Mouse (Mus musculus): ENCODE results near the gene Galnt7. TPM values are rescaled to one million over a fixed set of nuclear protein-coding genes. Genes with fewer than 3 reads are reported as not detected.

Galnt7 gene
- polyA plus RNA-seq, 1 experiment from 2014 or later = 15.7 TPM

GRCm38 (mm10) chr8:57651357-57651688 lies 1.5 kb downstream of the Galnt7 start:
- Histone ChIP-seq H3K4me3 (peak overlapping the region; percentile 89), H3K4me1 (peaks cover 37% of the 10 kb centered on the region), H3K9me3 (no peaks in the 10 kb centered on the region), H3K27ac (peak overlapping the region; percentile 97), H3K4me2 (peak overlapping the region; percentile 85), H3K36me3 (no peaks in the 10 kb centered on the region), H3K27me3 (no peaks in the 10 kb centered on the region), H3K9ac (peak overlapping the region; percentile 98)
- ATAC-seq (ENCODE audit: insufficient number of reproducible peaks, insufficient read depth, low FRiP score, low TSS enrichment, low read depth) = no peak
- under 1% methylated on average over 8 of the region's 8 CpGs for WGBS

GRCm38 (mm10) chr8:57650216-57650615 lies 2.6 kb downstream of the Galnt7 start:
- Histone ChIP-seq H3K4me3 (no peak overlapping the region), H3K36me3 (no peaks in the 10 kb centered on the region), H3K9ac (no peak overlapping the region), H3K27me3 (no peaks in the 10 kb centered on the region), H3K9me3 (no peaks in the 10 kb centered on the region), H3K4me1 (peaks cover 37% of the 10 kb centered on the region), H3K27ac (no peak overlapping the region), H3K4me2 (no peak overlapping the region)
- ATAC-seq (ENCODE audit: insufficient number of reproducible peaks, insufficient read depth, low FRiP score, low TSS enrichment, low read depth) = no peak
- WGBS = 76% methylated on average over 6 of the region's 6 CpGs

GRCm38 (mm10) chr8:57647566-57647965 lies 5.3 kb downstream of the Galnt7 start:
- no peaks in the 10 kb centered on the region for H3K27me3 ChIP-seq
- H3K36me3 ChIP-seq = 0 out of 2 replicates have a peak, but pooled peaks cover 6% of the 10 kb centered on the region
- H3K9ac ChIP-seq = no peak overlapping the region
- WGBS = 68% methylated on average over 3 of the region's 3 CpGs
- no peak for ATAC-seq (ENCODE audit: insufficient number of reproducible peaks, insufficient read depth, low FRiP score, low TSS enrichment, low read depth)
- H3K9me3 ChIP-seq = no peaks in the 10 kb centered on the region
- no peak overlapping the region for H3K4me2 ChIP-seq
- peaks cover 24% of the 10 kb centered on the region for H3K4me1 ChIP-seq
- H3K27ac ChIP-seq = peak overlapping the region; percentile 28; the same call in 1 of the 2 replicates
- H3K4me3 ChIP-seq = no peak overlapping the region

- H3K27me3 ChIP-seq = no peaks in the 10 kb centered on the region
- H3K9ac ChIP-seq = no peak overlapping the region
- H3K4me3 ChIP-seq = no peak overlapping the region
- no peaks in the 10 kb centered on the region for H3K9me3 ChIP-seq
- peaks cover 23% of the 10 kb centered on the region for H3K4me1 ChIP-seq
- H3K4me2 ChIP-seq = no peak overlapping the region
- ATAC-seq (ENCODE audit: insufficient number of reproducible peaks, insufficient read depth, low FRiP score, low TSS enrichment, low read depth) = no peak
- WGBS = 80% methylated on average over 6 of the region's 6 CpGs
- no peak overlapping the region for H3K27ac ChIP-seq
- H3K36me3 ChIP-seq = 0 out of 2 replicates have a peak, but pooled peaks cover 6% of the 10 kb centered on the region
These were observed 8.6 kb downstream of the Galnt7 start for GRCm38 (mm10) chr8:57644281-57644680.

GRCm38 (mm10) chr8:57642722-57643121 lies 10.1 kb downstream of the Galnt7 start:
- ATAC-seq (ENCODE audit: insufficient number of reproducible peaks, insufficient read depth, low FRiP score, low TSS enrichment, low read depth) = no peak
- no peaks in the 10 kb centered on the region for H3K9me3 ChIP-seq
- no peak overlapping the region for H3K9ac ChIP-seq
- H3K36me3 ChIP-seq = 0 out of 2 replicates have a peak, but pooled peaks cover 6% of the 10 kb centered on the region
- no peak overlapping the region for H3K27ac ChIP-seq
- no peak overlapping the region for H3K4me2 ChIP-seq
- WGBS = 65% methylated on average over 5 of the region's 5 CpGs
- no peaks in the 10 kb centered on the region for H3K27me3 ChIP-seq
- H3K4me1 ChIP-seq = peaks cover 17% of the 10 kb centered on the region
- H3K4me3 ChIP-seq = no peak overlapping the region

GRCm38 (mm10) chr8:57638925-57639324 lies 13.9 kb downstream of the Galnt7 start:
- no peak overlapping the region; the same call in 1 of the 2 replicates for H3K27ac ChIP-seq
- ATAC-seq (ENCODE audit: insufficient number of reproducible peaks, insufficient read depth, low FRiP score, low TSS enrichment, low read depth) = no peak; the same call in 1 of the 2 replicates
- no peaks in the 10 kb centered on the region for H3K9me3 ChIP-seq
- H3K4me3 ChIP-seq = no peak overlapping the region
- H3K36me3 ChIP-seq = 0 out of 2 replicates have a peak, but pooled peaks cover 4% of the 10 kb centered on the region
- WGBS = 51% methylated on average over 6 of the region's 6 CpGs
- H3K9ac ChIP-seq = no peak overlapping the region
- H3K4me2 ChIP-seq = no peak overlapping the region
- no peaks in the 10 kb centered on the region for H3K27me3 ChIP-seq
- H3K4me1 ChIP-seq = peaks cover 7% of the 10 kb centered on the region

- Histone ChIP-seq H3K4me2 (no peak overlapping the region), H3K36me3 (no peaks in the 10 kb centered on the region), H3K4me1 (peaks cover 7% of the 10 kb centered on the region), H3K9me3 (no peaks in the 10 kb centered on the region), H3K27me3 (no peaks in the 10 kb centered on the region), H3K4me3 (no peak overlapping the region), H3K9ac (no peak overlapping the region), H3K27ac (no peak overlapping the region)
- 85% methylated on average over 15 of the region's 15 CpGs for WGBS
- ATAC-seq (ENCODE audit: insufficient number of reproducible peaks, insufficient read depth, low FRiP score, low TSS enrichment, low read depth) = no peak
These were observed 15.1 kb downstream of the Galnt7 start for GRCm38 (mm10) chr8:57637599-57638280.

GRCm38 (mm10) chr8:57636698-57637097 lies 16.1 kb downstream of the Galnt7 start:
- H3K27ac ChIP-seq = no peak overlapping the region
- peaks cover 16% of the 10 kb centered on the region for H3K4me1 ChIP-seq
- WGBS = 88% methylated on average over 11 of the region's 11 CpGs
- H3K9ac ChIP-seq = no peak overlapping the region
- H3K9me3 ChIP-seq = no peaks in the 10 kb centered on the region
- no peak for ATAC-seq (ENCODE audit: insufficient number of reproducible peaks, insufficient read depth, low FRiP score, low TSS enrichment, low read depth)
- H3K36me3 ChIP-seq = no peaks in the 10 kb centered on the region
- H3K27me3 ChIP-seq = no peaks in the 10 kb centered on the region
- H3K4me3 ChIP-seq = no peak overlapping the region
- H3K4me2 ChIP-seq = no peak overlapping the region

GRCm38 (mm10) chr8:57636281-57636680 lies 16.6 kb downstream of the Galnt7 start:
- Histone ChIP-seq H3K4me2 (no peak overlapping the region), H3K36me3 (no peaks in the 10 kb centered on the region), H3K27ac (no peak overlapping the region), H3K27me3 (no peaks in the 10 kb centered on the region), H3K9ac (no peak overlapping the region), H3K9me3 (no peaks in the 10 kb centered on the region), H3K4me3 (no peak overlapping the region), H3K4me1 (peaks cover 20% of the 10 kb centered on the region)
- ATAC-seq (ENCODE audit: insufficient number of reproducible peaks, insufficient read depth, low FRiP score, low TSS enrichment, low read depth) = no peak
- WGBS = 76% methylated on average over 3 of the region's 3 CpGs

GRCm38 (mm10) chr8:57631780-57632179 lies 21.1 kb downstream of the Galnt7 start:
- Histone ChIP-seq H3K36me3 (no peaks in the 10 kb centered on the region), H3K27ac (peak overlapping the region; percentile 39; the same call in 1 of the 2 replicates), H3K4me3 (no peak overlapping the region), H3K9ac (no peak overlapping the region), H3K4me1 (peaks cover 33% of the 10 kb centered on the region), H3K9me3 (no peaks in the 10 kb centered on the region), H3K27me3 (no peaks in the 10 kb centered on the region), H3K4me2 (no peak overlapping the region)
- WGBS = 45% methylated on average over 7 of the region's 7 CpGs
- no peak for ATAC-seq (ENCODE audit: insufficient number of reproducible peaks, insufficient read depth, low FRiP score, low TSS enrichment, low read depth)

- no peaks in the 10 kb centered on the region for H3K27me3 ChIP-seq
- WGBS = 92% methylated on average over 8 of the region's 8 CpGs
- no peak overlapping the region for H3K9ac ChIP-seq
These were observed 22.7 kb downstream of the Galnt7 start for GRCm38 (mm10) chr8:57630148-57630547.

More at GRCm38 (mm10) chr8:57630148-57630547, 22.7 kb downstream of the Galnt7 start:
- no peak for ATAC-seq (ENCODE audit: insufficient number of reproducible peaks, insufficient read depth, low FRiP score, low TSS enrichment, low read depth)
- H3K36me3 ChIP-seq = no peaks in the 10 kb centered on the region
- H3K4me3 ChIP-seq = no peak overlapping the region
- H3K27ac ChIP-seq = no peak overlapping the region
- H3K9me3 ChIP-seq = no peaks in the 10 kb centered on the region
- H3K4me1 ChIP-seq = peaks cover 39% of the 10 kb centered on the region
- H3K4me2 ChIP-seq = no peak overlapping the region
